Mouse (Mus musculus) midbrain, embryonic 14.5 days (tissue): ENCODE data around the gene Uck2. TPM values are rescaled to one million over a fixed set of nuclear protein-coding genes. Genes with fewer than 3 reads are reported as not detected.

Experiments
- ATAC-seq: fragments of 200-750 bp; cut with Nextera tagmentation; 2 replicates; pipeline ENCODE4 v1.8.0; 2017; ENCODE audit warnings: moderate number of reproducible peaks, moderate library complexity; ENCODE audit not compliant: low FRiP score, low TSS enrichment
- DNase-seq: peaks from one replicate; pipeline ENCODE4 v3.0.0-alpha.2; 2015
- H3K27ac ChIP-seq: fragments of 300-500 bp; sonication (generic); replicated peaks from 2 replicates; pipeline ENCODE4 v1.5.1; 2014; ENCODE audit warnings: mild to moderate bottlenecking, low read depth, low read length, moderate library complexity
- H3K27me3 ChIP-seq: fragments of 300-500 bp; sonication (generic); 2 replicates; pipeline ENCODE4 v1.6.1; 2014; ENCODE audit warnings: low read length, control low read depth, mixed read lengths; ENCODE audit not compliant: control insufficient read depth, insufficient read depth
- H3K36me3 ChIP-seq: fragments of 300-500 bp; sonication (generic); 2 replicates; pipeline ENCODE4 v1.6.1; 2014; ENCODE audit warnings: low read length, control low read depth; ENCODE audit not compliant: control insufficient read depth, insufficient read depth
- H3K4me1 ChIP-seq: fragments of 300-500 bp; sonication (generic); 2 replicates; pipeline ENCODE4 v1.6.1; 2014; ENCODE audit warnings: mild to moderate bottlenecking, antibody characterized with exemption, low read length, control low read depth; ENCODE audit not compliant: control insufficient read depth, insufficient read depth
- H3K4me2 ChIP-seq: fragments of 300-500 bp; sonication (generic); 2 replicates; pipeline ENCODE4 v1.6.1; 2014; ENCODE audit warnings: mild to moderate bottlenecking, low read length, moderate library complexity
- H3K4me3 ChIP-seq: fragments of 300-500 bp; sonication (generic); replicated peaks from 2 replicates; pipeline ENCODE4 v1.5.1; 2014; ENCODE audit warnings: low read depth, low read length
- H3K9ac ChIP-seq: fragments of 300-500 bp; sonication (generic); replicated peaks from 2 replicates; pipeline ENCODE4 v1.6.1; 2014; ENCODE audit warnings: mild to moderate bottlenecking, low read length, moderate library complexity
- H3K9me3 ChIP-seq: fragments of 300-500 bp; sonication (generic); 2 replicates; pipeline ENCODE4 v1.6.1; 2016; ENCODE audit warnings: low read length, control low read depth, mixed read lengths; ENCODE audit not compliant: control insufficient read depth
- WGBS: fragments of 180-500 bp; shearing (Covaris S2); extraction: QIAGEN DNeasy Blood & Tissue Kit; methylation state at CpG from one replicate; pipeline ENCODE4 v1.1.7; 2014; 5-methylcytosine and 5-hydroxymethylcytosine counted together
- polyA plus RNA-seq: library from polyadenylated mRNA; unstranded; fragments of >200 nt; fragmentation: Nextera tagmentation; extraction: Ambion mirVana; gene quantifications from 2 replicates; pipeline ENCODE4 v1.2.1, GENCODE M21; 2014

Gene Uck2
- polyA plus RNA-seq, 1 experiment from 2014 or later: 54.1 TPM

- H3K4me1 ChIP-seq: peaks cover 12% of the 10 kb centered on the region; the same call in 1 of the 2 replicates
- no peak overlapping the region for H3K27ac ChIP-seq
- H3K9ac ChIP-seq: no peak overlapping the region
- no peak overlapping the region for H3K4me3 ChIP-seq
- WGBS: 69% methylated on average over 7 of the region's 7 CpGs
- H3K9me3 ChIP-seq: no peaks in the 10 kb centered on the region
- H3K36me3 ChIP-seq: no peaks in the 10 kb centered on the region
- no peak for DNase-seq
- no peak for ATAC-seq
- no peak overlapping the region for H3K4me2 ChIP-seq
- no peaks in the 10 kb centered on the region for H3K27me3 ChIP-seq
These were observed 20.5 kb upstream of the Uck2 start for GRCm38 (mm10) chr1:167305501-167306137.

- no peaks in the 10 kb centered on the region for H3K27me3 ChIP-seq
- DNase-seq (no peak), ATAC-seq (no peak)
- H3K9me3 ChIP-seq: no peaks in the 10 kb centered on the region
- no peak overlapping the region for H3K9ac ChIP-seq
- no peaks in the 10 kb centered on the region for H3K36me3 ChIP-seq
- H3K4me2 ChIP-seq: no peak overlapping the region
- H3K4me3 ChIP-seq: no peak overlapping the region
- H3K27ac ChIP-seq: no peak overlapping the region
- WGBS: 95% methylated on average over 2 of the region's 2 CpGs
- H3K4me1 ChIP-seq: no peaks in the 10 kb centered on the region
These were observed 15.0 kb upstream of the Uck2 start for GRCm38 (mm10) chr1:167300122-167300521.

GRCm38 (mm10) chr1:167295679-167296402 lies 10.7 kb upstream of the Uck2 start:
- Histone ChIP-seq H3K9ac (no peak overlapping the region), H3K27me3 (no peaks in the 10 kb centered on the region), H3K4me3 (no peak overlapping the region), H3K9me3 (no peaks in the 10 kb centered on the region), H3K36me3 (no peaks in the 10 kb centered on the region), H3K4me1 (no peaks in the 10 kb centered on the region), H3K4me2 (no peak overlapping the region), H3K27ac (peak overlapping the region; percentile 74)
- DNase-seq: peak; percentile 72
- ATAC-seq: peak; percentile 74; the same call in 1 of the 2 replicates
- 49% methylated on average over 13 of the region's 13 CpGs for whole genome bisulfite sequencing

GRCm38 (mm10) chr1:167292447-167292846 lies 7.3 kb upstream of the Uck2 start:
- 62% methylated on average over 11 of the region's 11 CpGs for WGBS
- DNase-seq: no peak
- H3K4me3 ChIP-seq: no peak overlapping the region
- H3K9me3 ChIP-seq: no peaks in the 10 kb centered on the region
- no peaks in the 10 kb centered on the region for H3K27me3 ChIP-seq
- H3K9ac ChIP-seq: no peak overlapping the region
- no peak overlapping the region for H3K27ac ChIP-seq
- no peaks in the 10 kb centered on the region for H3K36me3 ChIP-seq
- H3K4me1 ChIP-seq: peaks cover 11% of the 10 kb centered on the region; the same call in 1 of the 2 replicates
- no peak overlapping the region for H3K4me2 ChIP-seq
- ATAC-seq: no peak

- DNase-seq (no peak), ATAC-seq (no peak)
- Histone ChIP-seq H3K36me3 (no peaks in the 10 kb centered on the region), H3K4me1 (peaks cover 11% of the 10 kb centered on the region; the same call in 1 of the 2 replicates), H3K27me3 (no peaks in the 10 kb centered on the region), H3K9ac (no peak overlapping the region), H3K4me2 (no peak overlapping the region), H3K27ac (no peak overlapping the region), H3K9me3 (no peaks in the 10 kb centered on the region), H3K4me3 (no peak overlapping the region)
- WGBS: 81% methylated on average over 8 of the region's 8 CpGs
These were observed 6.5 kb upstream of the Uck2 start for GRCm38 (mm10) chr1:167291610-167292009.

GRCm38 (mm10) chr1:167290263-167290592 lies 5.1 kb upstream of the Uck2 start:
- ATAC-seq (no peak), DNase-seq (no peak)
- H3K4me2 ChIP-seq: peak overlapping the region; percentile 33; the same call in 1 of the 2 replicates
- H3K27ac ChIP-seq: no peak overlapping the region
- no peak overlapping the region for H3K4me3 ChIP-seq
- H3K4me1 ChIP-seq: peaks cover 15% of the 10 kb centered on the region; the same call in 1 of the 2 replicates
- 21% methylated on average over 6 of the region's 6 CpGs for WGBS
- no peak overlapping the region for H3K9ac ChIP-seq
- H3K9me3 ChIP-seq: no peaks in the 10 kb centered on the region
- no peaks in the 10 kb centered on the region for H3K27me3 ChIP-seq
- H3K36me3 ChIP-seq: no peaks in the 10 kb centered on the region

GRCm38 (mm10) chr1:167289567-167290262 lies 4.6 kb upstream of the Uck2 start:
- Histone ChIP-seq H3K9ac (0 out of 2 replicates have a peak overlapping the region, but pooled peaks have one; percentile 12), H3K27me3 (no peaks in the 10 kb centered on the region), H3K4me1 (peaks cover 16% of the 10 kb centered on the region; the same call in 1 of the 2 replicates), H3K4me2 (peak overlapping the region; percentile 33; the same call in 1 of the 2 replicates), H3K27ac (0 out of 2 replicates have a peak overlapping the region, but pooled peaks have one; percentile 37), H3K36me3 (no peaks in the 10 kb centered on the region), H3K4me3 (no peak overlapping the region), H3K9me3 (no peaks in the 10 kb centered on the region)
- DNase-seq (peak; percentile 59), ATAC-seq (peak; percentile 42; the same call in 1 of the 2 replicates)
- 4% methylated on average over 11 of the region's 11 CpGs for WGBS

- no peaks in the 10 kb centered on the region for H3K9me3 ChIP-seq
- ATAC-seq (no peak), DNase-seq (peak; percentile 35)
- no peaks in the 10 kb centered on the region for H3K36me3 ChIP-seq
- no peak overlapping the region for H3K4me2 ChIP-seq
- H3K4me1 ChIP-seq: peaks cover 16% of the 10 kb centered on the region; the same call in 1 of the 2 replicates
- 43% methylated on average over 11 of the region's 11 CpGs for WGBS
- no peak overlapping the region for H3K9ac ChIP-seq
- H3K27me3 ChIP-seq: no peaks in the 10 kb centered on the region
- H3K27ac ChIP-seq: 0 out of 2 replicates have a peak overlapping the region, but pooled peaks have one; percentile 37
- H3K4me3 ChIP-seq: no peak overlapping the region
These were observed 3.8 kb upstream of the Uck2 start for GRCm38 (mm10) chr1:167288665-167289538.
